Mouse (Mus musculus) layer of hippocampus, adult 18-20 months (tissue): ENCODE results near the gene Cinp. TPM values are rescaled to one million over a fixed set of nuclear protein-coding genes. Genes with fewer than 3 reads are reported as not detected.
"Not testable (repeated sequence)": the region's sequence is repeated elsewhere in the genome, so short reads cannot be mapped to it uniquely, and the experiment has no call there.

Source experiments
- DNase-seq, 2 experiments: peaks; one replicate each; pipeline ENCODE4 v3.0.0; 2022; ENCODE audit warnings: low spot score in 2 of 2
- total RNA-seq, 2 experiments: library from RNA; stranded (reverse); gene quantifications; 2 replicates each; pipeline ENCODE4 v1.2.3; 2021

Cinp gene
- total RNA-seq, 2 experiments from 2014 or later = 52.6 to 59.9 TPM

DNA sequence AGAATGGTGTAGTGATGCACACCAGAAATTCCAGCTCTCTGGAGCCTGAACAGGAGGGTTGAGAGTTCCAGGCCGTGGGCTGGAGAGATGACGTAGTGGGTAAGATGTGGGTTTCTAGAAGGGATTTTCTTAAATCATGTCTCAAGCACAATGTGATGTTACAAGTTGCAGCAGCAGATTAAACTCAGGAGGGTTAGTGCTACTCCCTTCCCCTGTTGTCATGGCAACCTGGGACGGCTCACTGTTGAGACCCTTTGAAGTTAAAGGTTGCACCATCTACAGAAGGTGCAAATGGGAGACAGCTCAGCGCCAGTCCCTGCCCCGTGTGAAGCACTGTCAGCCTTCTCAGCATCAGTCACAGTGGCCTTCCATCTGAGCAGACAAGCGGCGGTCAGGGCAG is 27.7 kb downstream of the Cinp start:
- no peak for DNase-seq

DNA sequence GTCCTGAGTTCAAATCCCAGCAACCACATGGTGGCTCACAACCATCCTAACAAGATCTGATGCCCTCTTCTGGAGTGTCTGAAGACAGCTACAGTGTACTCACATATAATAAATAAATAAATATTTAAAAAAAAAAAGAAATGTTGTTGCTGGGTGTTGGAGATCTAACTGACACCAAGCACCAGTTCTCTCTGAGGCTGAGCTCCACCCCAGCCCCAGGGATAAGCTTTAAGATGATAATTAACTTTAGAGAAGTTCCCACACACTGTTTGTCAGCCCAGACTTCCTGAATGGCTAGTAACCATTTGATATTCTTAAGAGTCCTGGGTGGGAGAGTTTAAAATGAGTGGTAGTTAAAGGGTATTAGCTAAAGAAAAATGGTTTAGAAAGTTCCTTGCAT is 28.7 kb downstream of the Cinp start:
- DNase-seq = no peak

DNA sequence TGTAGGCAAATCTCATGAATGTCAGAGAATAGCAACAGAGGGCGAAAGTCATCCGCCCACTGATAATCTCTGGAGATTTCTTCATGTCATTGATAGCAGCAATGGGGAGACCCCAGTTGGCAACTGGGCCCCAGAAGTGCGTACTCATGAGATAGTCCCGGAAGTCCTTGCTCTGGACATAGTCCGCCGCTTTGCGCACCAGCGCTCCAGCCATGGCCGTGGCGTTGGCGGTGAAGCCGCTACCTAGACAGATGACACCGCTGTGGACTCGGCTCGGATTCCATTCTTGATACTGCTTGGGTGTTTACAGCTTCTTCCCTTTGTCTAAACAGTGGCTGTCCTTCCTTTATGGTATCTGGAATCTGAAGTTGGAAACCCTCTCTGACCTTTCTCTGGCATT is 30.3 kb downstream of the Cinp start:
- DNase-seq = not testable (repeated sequence)

DNA sequence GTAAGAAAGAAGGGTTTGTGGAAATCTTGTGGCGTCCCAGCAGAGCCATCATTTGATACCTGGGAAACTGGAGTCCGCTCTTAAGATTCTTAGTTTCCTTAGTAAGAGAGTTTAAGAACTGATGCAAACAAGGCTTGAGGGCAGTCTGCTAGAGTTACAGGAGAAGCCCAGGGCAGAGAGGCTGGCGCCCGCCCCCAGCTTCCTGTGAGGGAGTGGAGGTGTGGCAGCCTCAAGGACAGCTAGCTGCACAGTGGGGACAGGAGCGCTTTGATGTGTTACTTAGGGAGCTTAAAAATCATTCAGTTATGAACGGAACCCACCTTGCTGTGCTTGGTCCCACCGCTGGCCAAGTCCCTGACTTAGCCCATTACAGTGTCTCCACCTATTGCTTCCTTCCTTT is 31.7 kb downstream of the Cinp start:
- DNase-seq = no peak

DNA sequence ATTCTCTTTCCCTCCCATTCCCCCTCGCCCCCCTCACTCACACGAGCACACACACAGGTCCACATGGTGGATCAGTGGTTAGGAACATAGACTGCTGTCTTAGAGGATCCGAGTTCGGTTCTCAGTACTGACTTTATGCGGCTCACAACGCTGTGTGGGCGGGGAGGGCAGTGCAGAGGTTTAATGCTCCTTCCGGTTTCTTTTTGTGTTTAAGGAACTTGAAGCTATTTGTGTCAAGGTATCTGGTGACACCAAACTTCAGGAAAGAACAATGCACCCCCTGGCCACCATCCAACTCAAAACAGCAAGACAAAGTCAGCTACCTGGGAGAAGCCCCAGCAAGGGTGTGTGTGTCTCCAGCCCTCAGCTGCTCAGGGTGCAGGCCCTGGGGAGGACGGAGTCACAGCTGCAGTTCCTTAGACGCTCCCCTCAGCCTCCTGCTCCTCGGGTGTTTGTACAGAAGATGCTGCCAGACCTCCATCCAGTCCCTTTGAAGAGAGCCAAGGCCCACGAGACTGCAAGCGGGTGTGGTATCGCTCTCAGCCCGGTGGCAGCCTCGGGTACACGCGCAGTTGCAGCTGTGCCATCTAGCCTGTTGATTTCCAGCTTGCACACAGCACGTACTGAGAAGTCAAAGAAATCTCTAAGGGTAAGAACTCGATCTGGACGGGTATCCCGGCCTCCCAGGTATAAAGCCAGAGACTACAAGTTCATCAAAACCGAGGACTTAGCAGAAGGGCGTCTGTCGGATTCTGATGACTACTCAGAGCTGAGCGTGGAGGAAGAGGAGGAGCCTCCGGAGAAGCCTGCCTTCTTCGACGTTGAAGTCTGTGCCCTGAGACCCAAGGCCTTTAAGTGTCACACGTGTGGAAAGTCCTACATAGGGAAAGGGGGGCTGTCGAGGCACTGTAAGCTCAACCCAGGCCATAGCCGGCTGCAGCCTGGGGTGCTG is 33.9 kb downstream of the Cinp start:
- DNase-seq = no peak

DNA sequence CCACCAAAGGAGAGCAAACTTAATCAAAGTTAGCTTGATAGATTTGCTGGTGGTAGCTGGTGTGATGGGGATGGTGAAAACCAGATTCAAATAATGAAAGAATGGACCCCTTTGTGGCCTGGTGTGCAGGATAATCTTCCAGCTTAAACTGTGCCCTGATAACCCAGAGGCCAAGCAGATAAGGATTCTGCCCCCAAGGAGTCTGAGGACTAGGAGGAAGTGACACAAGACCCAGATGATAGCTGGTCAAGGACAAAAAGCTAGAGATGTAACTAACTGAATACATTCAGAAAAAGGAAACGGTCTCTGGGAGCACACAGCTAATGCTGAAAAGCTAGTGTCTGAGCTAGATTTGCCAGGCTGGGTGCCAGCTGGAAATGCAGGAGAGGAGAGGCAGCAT is 37.0 kb downstream of the Cinp start:
- no peak for DNase-seq

DNA sequence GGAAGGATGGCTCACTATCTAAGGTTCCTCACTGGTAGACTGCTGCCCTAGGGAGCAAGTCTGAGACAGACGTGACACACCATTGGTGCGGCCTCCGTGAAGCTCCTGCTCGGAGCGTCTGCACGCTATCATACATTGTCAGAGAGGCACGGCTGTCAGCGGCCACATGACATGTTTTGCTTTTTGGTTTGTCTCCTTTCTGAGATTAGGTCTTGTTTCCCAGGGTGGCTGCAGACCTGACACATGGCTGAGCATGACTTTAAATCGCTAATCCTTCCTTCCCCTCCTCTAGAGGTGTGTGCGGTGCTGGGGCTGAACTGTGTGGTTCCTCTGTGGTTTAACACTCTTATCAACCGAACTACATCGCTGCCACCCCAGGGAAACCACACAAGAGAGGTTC is 37.5 kb downstream of the Cinp start:
- no peak for DNase-seq

DNA sequence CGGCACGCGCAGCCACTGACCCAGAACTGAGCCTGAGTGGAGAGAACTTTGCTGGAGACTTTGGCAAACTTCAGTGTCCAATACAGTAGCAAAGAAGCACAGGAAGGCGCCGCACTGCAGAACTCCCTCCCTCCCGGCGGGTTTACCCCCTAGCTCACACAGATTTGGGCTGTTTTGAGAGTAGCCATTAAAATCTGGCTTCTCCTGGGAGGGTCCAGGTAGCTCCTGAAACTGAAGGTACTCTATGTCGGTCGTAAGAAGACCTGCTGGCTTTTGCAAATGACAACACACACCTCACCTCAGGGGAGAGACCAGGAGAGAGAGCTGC is 38.1 kb downstream of the Cinp start:
- DNase-seq = no peak

DNA sequence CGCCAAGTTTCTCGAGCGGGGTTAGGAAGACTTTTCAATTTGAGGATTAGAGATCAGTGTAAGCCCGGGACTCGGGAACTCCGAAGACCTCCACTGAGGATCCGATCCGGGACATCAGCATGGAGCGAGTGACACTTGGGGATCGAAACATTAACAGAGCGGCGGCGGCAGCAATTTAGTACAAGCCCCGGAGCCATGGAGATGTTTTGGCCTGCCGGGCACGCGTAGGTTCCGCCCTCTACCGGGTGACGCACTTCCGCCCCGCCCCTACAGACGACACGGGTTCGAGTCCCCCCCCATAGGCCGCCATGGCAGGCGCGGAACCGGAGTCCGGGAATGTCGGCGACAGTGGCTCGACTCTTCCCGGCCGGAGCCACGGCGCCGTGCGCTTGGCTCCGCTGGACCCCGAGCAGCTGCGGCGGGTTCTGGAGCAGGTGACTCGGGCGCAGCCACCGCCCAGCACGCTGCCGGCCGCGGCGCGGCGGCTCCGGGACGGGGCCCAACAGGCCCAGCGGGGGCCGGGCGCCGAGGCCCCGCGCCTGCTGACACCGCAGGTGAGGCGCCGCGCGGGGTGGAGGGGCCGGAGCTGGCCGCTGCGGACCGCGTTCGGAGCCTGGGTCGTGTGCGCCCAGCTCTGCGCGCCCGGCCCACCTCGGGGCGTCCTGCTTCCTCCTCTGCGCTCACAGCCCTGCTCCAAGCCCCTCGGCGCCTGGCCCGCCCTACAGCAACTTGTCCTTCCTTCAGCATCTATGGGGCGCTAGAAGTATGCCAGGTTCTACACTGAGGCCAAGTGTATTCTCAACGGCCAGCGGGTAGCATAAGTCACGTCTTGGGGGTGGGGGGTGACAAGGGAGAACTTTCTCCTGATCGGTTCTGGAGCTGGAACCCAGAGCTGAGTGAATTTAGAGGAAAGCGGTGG is 38.7 kb downstream of the Cinp start, which contains the start of gene Zfp839:
TSS of gene Zfp839 (plus strand) at position 244 of the 919 bp plus-strand sequence.
- DNase-seq = peak; percentile 84 to 92

DNA sequence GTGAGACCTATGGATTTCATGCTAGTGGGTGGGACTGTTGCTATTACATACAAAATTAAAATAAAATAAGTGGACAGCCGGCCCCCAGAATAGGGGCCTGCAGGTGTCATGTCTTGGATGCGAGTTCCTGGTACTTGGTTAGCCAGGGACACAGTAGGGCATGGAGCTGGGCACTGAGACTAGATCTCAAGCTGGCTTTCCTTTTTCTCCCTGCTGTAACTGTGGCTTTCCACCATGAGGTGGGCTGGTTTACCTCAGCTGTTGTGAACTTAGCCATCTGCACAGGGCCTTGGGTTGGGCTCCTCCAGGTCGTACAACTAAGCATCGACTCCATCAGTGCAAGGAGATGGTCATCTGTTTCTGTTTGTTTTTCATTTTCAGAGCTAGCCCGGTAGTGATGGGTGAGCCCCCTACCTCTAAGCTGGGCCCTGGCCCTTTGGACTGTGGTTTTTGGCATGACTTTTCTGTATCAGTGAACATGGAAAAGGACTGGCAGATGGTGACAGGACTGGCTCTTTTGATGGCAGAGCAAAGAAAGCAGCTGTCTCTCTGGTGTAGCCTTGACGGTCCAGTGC is 42.7 kb downstream of the Cinp start:
- DNase-seq = no peak

DNA sequence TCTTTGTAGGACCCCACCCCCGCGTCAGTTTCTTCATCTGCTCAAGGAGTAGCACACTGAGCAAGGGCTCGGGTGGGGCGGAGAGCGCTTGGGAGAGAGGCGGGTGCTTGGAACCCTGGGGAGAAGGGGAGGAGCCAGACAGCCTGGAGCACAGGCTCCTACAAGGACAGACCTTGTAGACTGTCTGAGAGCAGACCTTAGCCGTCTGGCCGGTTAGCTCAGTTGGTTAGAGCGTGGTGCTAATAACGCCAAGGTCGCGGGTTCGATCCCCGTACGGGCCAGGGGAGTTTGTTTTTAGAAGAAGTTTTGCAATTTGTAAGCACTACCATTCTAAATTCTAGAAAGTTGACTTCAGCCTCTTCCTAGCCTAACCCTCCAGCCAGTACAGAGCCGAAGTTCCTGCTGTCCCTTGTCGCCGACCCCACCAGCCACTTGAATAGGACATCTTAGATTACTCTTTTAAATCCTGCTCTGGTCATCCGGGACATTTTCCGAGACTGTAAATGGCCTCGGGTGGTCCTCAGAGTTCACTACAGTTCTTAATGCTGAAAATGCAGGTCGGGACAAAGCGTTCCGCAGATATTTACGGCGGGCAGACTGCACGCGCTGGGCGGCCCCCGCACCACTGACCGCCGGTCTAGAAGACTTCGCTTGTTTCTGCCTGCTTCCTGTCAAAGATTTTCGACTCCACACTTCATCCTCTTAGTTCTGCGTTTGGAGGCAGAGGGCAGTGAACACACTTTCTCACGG is 43.6 kb downstream of the Cinp start:
- peak; percentile 74 to 88 for DNase-seq

DNA sequence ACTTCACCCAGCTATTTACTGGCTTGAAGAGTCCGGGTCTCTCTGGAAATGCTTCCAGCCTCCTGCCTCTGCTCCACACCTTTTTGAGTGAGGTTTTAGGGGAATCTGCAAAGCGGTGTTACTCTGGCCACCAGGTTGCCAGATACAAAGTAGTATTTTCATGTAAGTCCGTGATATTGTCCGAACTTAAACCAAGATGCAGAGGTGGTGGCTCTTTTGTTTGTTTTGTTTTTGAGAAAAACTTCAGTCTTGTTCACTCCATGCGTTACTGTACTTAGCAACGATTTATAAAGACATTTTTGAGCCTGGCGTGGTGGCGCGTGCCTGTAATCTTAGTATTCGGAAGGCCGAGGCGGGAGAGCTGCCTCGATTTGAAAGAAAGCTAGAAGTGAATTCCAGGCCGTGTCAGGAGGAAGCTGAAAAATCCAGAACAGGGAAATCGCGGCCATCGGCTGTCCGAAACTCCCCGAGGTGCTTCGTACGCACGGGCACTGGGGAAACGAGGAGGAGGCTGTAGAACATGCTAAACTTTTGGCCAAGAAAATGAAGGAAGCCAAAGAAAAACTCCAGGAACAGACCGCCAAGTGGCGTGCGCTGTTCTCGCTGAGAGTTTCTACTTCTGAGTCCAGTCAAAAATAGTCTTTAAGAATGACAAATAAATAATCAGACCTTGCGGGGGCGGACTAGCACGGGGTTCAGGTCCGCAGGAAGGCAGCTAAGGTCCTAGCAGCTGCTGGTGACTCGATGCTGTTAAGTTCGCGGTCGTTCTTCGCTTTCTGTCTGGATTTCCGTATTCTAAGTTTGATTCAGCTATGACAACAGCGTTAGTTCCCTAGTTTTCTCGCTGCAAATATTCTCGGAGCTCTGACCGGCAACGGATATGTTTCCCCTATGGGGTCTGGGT is 44.5 kb downstream of the Cinp start:
- peak in 1 of 2 experiments; percentile 38 for DNase-seq

DNA sequence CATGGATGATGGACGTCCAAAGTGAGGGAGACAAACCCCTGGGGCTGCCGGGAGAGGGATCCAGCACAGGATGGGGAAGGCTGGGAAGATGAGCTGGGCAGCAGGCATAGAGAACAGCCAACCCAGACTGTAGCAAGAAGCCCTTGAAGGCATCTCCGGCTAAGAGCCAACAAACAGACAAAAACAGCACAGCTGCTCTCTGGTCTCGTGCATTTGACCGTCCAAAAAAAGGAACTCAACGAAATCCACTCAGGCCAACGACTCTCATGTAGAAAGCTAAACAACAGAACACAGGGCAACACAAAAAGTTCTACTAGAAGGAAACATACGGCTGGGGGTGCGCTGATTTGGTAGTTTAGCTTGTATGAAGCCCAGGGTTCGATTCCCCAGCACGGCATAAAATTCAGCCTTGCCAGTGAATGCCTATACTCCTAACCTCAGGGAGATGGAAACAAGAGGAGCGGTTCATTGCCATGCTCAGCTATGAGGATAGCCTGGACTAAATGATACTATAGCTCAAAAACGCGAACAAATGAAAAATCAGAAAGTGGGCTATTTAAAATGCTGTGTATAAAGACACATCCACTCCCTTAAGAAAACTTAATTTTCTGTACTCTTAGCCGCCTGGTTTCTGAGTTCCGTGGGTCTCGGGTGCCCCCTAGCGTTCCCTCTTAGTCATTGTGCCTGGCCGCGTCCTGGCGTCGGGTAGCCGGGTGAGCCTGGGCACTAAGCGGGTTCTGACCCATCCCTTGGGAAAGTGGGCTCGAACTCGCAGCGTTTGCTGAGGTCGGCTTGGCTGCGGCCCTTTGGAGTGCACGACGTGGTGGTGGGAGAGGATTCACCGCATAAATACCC is 45.5 kb downstream of the Cinp start:
- DNase-seq = peak; percentile 69 to 88

DNA sequence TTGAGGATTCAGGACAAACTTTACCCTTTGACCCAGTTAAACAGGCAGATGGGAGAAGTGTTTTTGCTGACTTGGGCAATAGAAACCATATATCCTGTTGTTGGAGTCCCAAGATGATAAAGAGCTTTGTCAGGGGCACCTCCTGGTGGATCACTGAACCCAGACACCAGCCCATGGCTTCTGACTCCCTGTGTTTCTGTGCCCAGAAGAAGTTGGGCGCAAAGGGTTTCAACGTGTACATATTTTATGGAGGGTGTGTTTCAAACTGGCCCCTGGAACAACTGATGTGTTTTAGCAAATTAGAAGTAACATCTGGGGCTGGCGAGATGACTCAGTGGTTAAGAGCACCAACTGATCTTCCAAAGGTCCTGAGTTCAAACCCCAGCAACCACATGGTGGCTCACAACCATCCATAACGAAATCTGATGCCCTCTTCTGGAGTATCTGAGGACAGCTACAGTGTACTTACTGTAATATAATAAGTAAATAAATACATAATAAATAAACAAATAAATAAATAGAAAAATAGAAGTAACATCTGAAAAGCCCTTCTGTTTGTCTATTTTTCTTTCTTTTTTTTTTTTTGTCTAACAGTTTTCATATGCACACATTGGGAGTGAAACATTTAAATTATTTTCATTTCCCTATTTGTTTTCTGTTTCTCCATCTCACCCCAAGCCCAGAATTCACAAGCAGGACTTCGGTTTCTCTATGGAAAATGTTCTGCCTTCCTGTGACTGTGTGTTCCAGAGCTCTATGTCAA is 47.0 kb downstream of the Cinp start:
- no peak for DNase-seq

DNA sequence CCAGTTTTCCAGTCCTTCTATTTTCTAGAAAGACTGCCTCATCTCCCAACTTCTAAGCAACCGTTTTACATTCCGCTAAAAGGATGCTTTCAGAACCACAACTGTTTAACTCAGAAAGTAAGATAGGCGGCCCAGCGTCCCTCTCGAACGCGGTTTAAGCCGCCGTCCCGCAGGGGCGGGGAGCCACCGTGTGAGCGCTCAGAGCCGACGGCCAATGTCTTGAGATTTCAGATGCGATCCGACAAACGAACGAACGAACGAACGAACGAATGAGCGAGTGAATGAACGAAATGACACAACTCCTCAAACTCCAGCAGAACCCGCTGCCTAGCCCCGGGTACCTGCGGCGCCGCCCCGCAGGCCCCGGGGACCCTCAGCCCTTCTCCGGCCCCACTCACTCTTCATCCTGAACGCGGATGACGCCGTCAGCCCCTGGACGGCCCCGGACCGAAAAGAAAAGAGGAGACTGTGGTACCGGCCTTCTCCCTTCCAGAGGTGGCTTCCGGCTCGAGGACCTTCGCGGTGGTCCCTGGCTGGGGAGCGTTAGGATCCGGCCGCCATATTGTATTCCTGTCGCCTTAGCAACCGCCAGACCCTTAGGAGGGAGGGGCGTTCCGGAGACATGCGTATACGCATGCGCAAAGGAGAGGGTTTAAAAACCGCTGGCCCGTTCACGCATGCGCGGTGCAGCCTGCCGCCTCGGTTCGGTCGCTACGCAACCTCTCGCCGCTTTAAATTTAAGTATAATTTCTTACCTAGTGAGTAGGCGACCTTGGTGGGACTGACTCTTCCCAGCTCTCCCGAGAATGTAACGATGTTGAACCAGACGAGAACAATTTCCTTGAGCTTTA is 48.4 kb downstream of the Cinp start, which contains the start of gene Mok:
TSS of gene Mok (minus strand) at position 592 of the 851 bp plus-strand sequence.
- peak; percentile 95 to 97 for DNase-seq

DNA sequence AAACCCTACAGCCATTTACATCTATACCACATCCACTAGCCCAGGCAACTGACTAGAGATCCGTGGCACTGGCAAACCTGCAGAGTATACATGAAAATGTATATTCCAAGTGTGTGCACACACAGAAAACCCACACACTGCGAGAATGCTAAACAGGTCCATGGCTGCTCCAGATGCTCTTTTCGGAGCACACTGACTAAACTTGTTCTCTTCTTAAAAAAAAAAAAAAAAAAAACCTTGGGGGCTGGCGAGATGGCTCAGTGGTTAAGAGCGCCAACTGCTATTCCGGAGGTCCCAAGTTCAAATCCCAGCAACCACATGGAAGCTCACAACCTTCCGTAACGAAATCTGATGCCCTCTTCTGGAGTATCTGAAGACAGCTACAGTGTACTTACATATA is 51.1 kb downstream of the Cinp start:
- DNase-seq = no peak

DNA sequence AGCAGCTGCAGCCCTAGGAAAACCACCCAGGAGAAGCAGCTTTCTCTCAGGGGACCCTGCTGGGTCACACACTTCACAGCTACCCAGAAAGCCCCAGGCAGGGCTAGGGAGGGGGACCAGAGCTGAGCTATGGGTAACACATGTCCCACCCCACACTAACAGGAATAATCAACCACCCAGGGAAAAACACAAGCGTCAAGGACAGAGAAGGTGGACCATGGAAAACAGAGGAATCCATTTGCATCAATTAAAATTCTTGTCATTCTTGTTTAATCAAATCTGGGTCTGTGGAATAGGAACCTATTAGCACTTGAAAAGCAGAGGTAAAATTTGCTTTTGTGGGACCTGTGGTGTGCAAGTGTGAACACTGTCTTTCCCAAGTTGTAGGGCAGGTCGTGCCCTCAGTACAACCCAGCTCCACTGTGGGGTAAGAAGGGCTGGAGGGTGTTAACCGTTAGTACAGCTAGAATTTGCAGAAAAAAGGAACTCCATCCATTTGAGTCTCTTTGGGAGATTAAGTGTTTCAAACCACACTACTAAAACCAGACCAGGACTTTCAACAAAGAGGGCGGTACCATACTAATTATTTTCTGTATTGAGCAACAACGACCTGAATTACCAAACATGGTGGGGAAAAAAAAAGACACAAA is 51.6 kb downstream of the Cinp start:
- no peak for DNase-seq
